Mouse (Mus musculus) mesoderm, embryonic 11.5 days (tissue): ENCODE results near the gene Slc2a5.

ENCODE experiments used
- DNase-seq: peaks from one replicate; pipeline ENCODE4 v3.0.0-alpha.2; 2012; ENCODE audit warnings: low read depth, low spot score

The Slc2a5 gene

GRCm38 (mm10) chr4:150102822-150103221, 16.3 kb upstream of the Slc2a5 start:
- no peak for DNase-seq

- no peak for DNase-seq
Observed at GRCm38 (mm10) chr4:150105671-150106070, 13.4 kb upstream of the Slc2a5 start.

- DNase-seq: no peak
Observed at GRCm38 (mm10) chr4:150106637-150107036, 12.4 kb upstream of the Slc2a5 start.

DNA sequence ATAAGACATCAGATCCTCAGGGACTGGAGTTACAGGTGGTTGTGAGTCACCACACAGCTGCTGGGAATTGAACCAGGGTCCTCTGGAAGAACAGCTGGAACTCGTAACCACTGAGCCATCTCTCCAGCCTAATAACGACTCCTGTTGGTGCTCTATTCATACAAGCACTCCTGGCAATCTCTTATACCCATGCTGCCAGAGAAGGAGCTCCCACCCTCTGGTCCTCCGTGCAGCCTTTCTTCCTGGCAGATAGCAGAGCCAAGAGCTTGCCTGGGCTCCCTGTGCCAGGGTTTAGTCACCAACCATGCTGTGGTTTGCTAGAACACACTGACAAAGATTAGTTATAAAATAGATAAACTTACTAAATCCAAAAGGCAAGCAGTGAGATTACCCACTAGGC, 9.4 kb upstream of the Slc2a5 start:
- no peak for DNase-seq

- no peak for DNase-seq
Observed at GRCm38 (mm10) chr4:150110373-150110772, 8.7 kb upstream of the Slc2a5 start.

- peak; percentile 68 for DNase-seq
Observed at GRCm38 (mm10) chr4:150112867-150113266, 6.2 kb upstream of the Slc2a5 start.

GRCm38 (mm10) chr4:150114505-150115061, 4.5 kb upstream of the Slc2a5 start:
- DNase-seq: no peak

DNA sequence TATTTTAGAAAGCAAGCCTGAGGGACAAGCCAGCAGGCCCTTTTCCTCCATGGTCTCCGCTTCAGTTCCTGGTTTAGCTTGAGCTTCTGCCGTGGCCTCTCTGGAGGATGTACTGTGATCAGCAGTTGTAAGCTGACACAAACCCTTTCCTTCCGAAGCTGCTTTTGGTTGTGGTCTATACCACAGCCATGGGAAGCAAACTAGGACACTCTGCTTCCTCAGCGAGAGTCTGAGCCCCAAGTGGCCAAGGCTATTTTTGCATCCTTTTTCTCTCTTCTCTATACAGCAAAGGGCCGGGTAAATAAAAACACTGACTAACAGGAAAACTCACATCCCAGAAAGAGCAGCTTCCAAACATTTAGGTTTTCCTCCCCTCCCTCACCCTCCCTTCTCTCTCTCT, 1.8 kb upstream of the Slc2a5 start:
- DNase-seq: no peak

DNA sequence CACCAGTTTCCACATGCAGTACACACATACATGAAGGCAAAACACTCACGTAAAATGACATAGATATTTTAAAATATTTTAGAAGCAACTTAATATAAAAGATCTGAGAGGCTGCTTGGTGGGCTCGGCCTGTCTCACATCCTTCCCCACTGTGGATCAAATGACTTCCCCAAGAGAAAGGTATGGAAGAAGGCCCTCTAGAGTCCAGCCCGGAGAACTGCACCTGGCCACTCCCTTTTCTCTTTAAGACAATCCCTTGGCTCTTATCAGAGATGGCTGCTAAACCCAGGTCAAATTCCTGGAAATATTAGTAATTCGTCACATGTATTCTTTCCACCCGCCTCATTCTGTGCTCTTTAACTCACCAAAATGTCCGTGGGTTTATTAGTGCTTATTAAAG, 920 bp upstream of the Slc2a5 start:
- no peak for DNase-seq

DNA sequence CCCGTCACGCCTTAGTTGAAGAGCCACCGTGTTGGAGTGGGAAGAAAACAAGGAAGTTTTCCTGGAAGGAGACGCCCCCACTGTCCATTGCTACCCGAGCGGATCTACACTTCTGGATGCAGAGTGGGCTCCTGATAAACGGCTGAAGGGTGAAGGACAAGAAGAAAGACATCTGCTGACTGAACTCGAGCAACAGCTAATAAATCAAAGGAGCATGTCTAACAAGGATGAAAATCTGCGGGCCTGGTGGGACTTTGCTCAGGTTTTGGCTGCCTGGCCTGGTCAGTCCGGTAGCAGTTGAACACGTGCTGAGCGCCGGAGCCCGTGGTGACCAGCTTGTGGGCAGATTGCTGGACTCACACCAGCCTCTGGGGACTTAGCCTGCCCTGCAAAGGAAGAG, 557 bp downstream of the Slc2a5 start:
- DNase-seq: no peak

DNA sequence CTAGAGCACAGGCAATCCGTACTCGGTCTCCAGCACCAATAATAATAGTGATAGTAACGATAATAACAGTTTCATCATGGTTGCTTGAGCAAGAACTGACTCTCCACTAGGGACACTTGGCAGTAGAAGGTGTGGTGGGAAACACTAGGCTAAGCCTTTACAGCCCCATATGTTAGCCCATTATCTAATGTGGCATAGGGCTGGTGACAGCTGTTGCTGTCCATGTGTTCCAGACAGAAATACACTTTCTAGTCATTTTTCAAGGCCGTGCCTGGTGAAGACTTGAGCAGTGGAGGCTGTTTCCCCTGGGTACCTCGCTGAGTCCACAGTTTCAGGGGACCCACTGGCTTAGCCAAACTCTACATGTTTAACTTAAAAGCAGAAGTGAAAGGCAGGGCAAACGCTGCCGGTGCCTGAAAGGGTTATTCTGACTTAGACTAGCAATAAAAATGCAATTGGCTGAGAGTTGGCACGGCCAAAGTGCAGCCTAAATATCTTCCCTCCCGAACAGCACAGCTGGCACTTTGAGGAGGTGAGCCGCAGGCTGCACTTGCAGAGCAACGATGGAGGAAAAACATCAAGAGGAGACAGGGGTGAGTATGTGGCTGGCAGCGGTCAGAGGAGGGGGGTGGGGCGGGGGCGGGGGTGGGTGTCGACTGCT, 1.2 kb downstream of the Slc2a5 start:
- DNase-seq: no peak

DNA sequence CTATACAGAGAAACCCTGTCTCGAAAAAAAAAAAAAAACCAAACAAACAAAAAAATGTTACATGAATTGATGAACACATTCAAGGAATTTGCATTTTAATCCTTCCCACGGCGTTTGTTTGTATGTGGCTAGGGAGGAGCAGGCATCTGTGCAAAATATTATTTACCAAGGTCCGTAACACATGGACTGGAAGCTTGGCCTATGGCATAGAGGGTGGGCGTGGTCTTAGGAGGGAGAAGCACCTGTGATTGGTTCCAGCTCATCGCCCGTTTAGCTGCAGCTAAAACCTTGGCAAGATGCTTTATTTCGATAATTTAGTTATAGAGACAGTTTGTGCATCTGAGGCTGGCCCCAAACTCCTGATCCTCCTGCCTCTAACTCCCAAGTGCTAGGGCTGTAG, 2.3 kb downstream of the Slc2a5 start:
- no peak for DNase-seq

GRCm38 (mm10) chr4:150122476-150122875, 3.4 kb downstream of the Slc2a5 start:
- DNase-seq: no peak

DNA sequence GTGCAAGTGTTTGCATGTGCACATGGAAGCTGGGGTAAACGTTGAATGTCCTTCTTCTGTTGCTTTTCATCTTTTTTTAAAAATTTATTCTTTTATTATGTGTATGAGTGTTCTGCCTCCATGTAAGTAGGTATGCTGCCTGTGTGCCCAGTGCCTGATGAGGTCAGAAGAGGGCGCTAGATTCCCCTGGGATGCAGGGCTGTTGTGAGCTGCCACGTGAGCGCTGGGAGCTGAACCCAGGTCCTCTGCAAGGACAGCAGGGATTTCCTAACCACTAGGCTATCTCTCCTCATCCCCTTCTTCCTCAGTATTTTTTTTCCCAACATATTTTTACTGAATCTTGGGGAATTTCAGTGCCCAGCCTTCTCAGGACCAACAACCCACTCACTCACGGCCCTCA, 7.3 kb downstream of the Slc2a5 start:
- DNase-seq: no peak

DNA sequence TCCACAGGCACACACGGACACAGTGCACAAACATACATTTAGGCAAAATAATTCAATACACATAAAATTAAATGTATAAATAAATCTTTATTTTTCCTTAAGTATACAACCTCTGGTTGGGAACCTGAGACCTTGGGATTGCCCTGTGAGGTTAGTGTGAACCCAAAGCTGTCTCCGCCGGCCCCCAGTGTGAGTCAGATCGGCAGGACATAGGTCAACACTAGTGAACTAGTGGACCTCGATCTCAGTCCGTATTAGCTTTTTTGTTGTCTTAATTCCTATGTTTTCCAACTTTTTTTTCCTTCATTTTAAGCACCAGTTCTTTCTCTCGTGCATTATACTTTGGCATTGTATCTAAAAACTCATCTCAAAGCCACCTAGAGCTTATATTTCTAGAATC, 8.8 kb downstream of the Slc2a5 start:
- DNase-seq: no peak

GRCm38 (mm10) chr4:150128571-150128970, 9.5 kb downstream of the Slc2a5 start:
- DNase-seq: no peak

DNA sequence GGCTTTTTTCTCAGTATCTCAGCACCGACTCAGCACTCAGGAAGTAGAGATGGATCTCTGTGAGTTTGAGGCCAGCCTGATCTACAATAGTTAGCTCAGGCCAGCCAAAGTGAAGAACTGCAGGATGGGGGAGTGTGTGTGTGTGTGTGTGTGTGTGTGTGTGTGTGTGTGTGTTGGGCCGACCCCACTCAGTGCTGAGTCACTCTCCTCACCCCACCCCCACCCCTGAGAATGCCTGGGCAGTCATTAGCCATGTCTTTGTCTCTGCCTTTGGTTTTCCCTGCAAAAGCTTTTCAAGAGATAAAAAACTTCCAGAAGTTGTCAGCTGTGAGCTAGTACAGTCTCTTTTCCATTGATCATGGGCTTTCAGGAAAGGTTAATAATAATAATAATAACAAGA, 11.6 kb downstream of the Slc2a5 start:
- no peak for DNase-seq

GRCm38 (mm10) chr4:150132692-150133271, 13.7 kb downstream of the Slc2a5 start:
- no peak for DNase-seq

GRCm38 (mm10) chr4:150135254-150135653, 16.2 kb downstream of the Slc2a5 start:
- DNase-seq: no peak

GRCm38 (mm10) chr4:150136693-150137092, 17.6 kb downstream of the Slc2a5 start:
- peak; percentile 81 for DNase-seq

DNA sequence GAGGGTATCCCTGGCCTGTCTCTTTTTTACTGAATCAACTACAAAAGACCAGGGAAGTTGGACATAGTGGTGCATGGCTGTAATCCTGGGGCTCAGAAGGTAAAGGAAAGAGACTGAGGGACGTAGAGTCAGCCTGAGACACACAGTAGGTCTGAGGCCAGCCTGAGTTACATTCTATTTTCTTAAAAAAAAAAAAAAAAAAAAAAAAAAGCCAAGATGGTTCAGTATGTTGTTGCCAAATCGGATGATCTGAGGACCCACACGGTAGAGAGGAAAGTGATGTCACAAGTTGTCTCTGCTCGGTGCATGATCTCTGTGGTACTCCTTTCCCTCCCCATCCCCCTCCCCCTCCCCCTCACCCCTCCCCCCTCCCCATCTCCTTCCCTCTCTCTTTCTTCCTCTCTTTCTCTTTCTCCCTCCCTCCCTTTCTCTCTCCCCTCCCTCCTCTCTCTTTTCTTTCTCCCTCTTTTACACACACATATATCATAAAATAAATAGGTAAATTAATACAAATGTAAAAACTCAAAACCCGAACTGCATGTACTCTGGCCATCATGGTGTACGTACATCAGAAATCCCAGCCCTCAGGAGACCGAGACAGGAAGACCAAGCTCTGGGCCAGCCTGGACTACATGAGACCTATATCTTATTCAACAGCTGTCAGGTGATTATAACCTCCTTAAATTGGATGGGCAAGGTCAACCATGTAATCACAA, 18.4 kb downstream of the Slc2a5 start:
- DNase-seq: no peak

- peak; percentile 81 for DNase-seq
Observed at GRCm38 (mm10) chr4:150138084-150138543, 19.0 kb downstream of the Slc2a5 start.

- no peak for DNase-seq
Observed at GRCm38 (mm10) chr4:150139090-150139489, 20.0 kb downstream of the Slc2a5 start.
